Mouse (Mus musculus): ENCODE data around the gene Gm42372. TPM values are rescaled to one million over a fixed set of nuclear protein-coding genes. Genes with fewer than 3 reads are reported as not detected.

Gene Gm42372
- polyA plus RNA-seq (2015; fragmentation: Illumina TruSeq; extraction: RNeasy Lipid Tissue Mini Kit (QIAGEN cat#74804); ENCODE audit: insufficient read depth, low replicate concordance): 3.1 TPM

DNA sequence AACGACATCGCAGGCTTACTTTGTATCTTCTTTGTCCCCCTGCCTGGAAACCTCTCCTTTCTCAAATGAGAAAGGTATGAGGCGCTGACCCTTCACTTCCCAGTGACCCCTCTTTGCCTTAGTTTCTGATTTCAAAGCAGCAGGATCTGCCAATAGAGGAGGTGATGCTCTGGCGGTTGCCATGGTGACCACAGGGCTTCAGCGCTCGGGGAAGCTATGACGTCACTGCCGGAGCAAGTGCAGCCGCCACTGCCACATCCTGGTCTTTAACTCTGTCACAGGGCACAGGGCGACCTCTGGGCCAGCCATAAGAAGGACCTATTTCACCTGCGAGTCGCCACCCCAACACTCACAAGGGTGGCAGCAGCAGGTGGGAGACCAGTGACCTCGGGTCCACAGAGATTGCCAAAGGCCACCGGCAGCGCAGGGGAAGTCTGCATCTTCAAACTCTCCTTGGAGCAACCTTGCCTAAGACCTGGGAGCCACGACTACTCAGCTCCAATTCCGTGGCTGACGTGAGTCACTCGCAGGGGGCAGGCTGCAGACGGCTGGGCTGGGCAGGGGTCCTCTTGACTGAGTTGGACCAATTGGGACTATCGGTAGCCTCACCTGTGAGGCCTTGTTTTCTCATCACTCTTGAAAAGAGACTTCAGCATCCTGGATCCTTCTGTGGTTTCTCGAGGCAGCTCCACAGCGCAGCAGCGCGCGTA is at the start of gene Gm42372:
Gm42372 (plus strand) TSS at position 228 of the 710 bp plus-strand sequence.

DNA sequence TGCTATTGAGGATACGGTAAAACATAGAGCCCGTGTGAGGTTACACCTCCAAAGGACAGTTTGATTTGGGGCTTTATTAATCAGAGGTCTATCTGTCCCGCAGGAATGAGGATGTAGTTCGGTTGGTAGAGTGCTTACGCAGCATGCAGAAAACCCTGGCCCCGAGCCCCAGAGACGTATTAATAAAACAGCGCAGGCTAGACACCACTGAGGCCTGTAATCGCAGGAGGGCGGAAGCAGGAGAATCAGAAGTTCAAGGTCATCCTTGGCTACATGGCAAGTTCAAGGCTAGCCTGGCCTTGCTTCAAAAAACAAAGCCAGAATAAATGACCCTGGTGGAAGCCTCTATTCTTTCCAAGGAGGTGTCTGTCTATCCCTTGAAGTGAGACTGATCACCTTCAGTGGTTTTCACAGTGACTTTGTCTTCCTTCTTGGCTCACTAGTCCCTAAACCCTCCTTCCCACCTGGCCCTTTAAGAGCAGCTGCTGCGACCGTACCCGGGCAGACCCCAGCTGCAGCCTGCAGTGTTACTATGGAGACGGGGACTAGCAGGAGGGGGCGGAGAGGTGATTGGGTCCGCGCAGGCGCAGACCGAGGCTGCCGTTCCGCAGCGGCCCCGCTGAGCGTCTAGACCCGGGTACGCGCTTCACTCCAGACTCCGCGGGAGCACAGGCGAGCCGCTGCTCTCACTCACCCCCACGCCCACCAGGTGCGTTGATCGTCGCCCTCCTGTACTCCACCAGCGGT is 38.7 kb upstream of the Gm42372 start, which contains the start of gene Pnmal2:
Pnmal2 (plus strand) TSS at position 622 of the 747 bp plus-strand sequence.

DNA sequence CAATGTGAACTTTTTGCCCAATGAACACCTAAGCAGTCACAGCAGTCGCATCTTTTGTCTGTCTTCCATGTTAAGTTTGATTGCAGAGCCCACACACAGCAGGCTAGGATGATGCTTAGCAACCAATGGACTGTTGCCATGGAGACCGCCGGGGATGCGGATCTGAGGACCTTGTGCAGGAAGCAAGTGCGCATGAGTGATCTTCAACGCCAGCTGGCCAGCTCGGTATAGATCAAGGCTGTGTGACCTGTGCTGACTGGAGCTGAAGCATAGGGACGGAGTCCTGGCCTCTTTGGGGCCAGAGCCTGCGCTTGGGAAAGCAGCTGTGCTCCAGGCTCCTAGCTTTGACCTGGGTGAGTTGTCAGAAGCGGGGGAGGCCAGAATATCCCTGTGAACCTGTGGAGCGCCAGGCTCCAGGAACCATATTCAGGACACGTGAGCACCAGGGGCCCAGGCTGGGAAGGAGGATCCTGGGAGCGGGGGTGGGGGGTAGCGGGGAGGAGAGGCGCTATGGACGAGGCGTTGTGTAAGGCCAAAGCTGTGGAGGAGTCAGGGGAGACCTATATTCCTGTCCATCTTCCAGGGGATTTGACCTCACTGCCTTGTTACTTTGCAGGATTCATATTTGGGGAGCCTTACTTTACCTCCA is 23.2 kb upstream of the Gm42372 start, which contains the start of gene Pnmal1:
Pnmal1 (plus strand) TSS at position 141 of the 649 bp plus-strand sequence.

GRCm38 (mm10) chr7:16992451-16992807 is 9.5 kb downstream of the Gm42372 start, which contains the start of gene Ccdc8:
Gene Ccdc8 (plus strand): TSS chr7:16992708.

GRCm38 (mm10) chr7:17027588-17028343 is 44.9 kb downstream of the Gm42372 start, which contains the start of gene Ppp5c:
Gene Ppp5c (minus strand): TSS chr7:17027924.

Other genes with a start within 250 kb of the Gm42372 start
- 119 TPM for gene Ap2s1, start 244.7 kb upstream of the Gm42372 start, polyA plus RNA-seq (2015; fragmentation: Illumina TruSeq; extraction: RNeasy Lipid Tissue Mini Kit (QIAGEN cat#74804); ENCODE audit: insufficient read depth, low replicate concordance)
- gene Slc1a5, start 201.7 kb upstream of the Gm42372 start, polyA plus RNA-seq (2015; fragmentation: Illumina TruSeq; extraction: RNeasy Lipid Tissue Mini Kit (QIAGEN cat#74804); ENCODE audit: insufficient read depth, low replicate concordance): 164 TPM
- 59.6 TPM for gene Strn4, start 167.2 kb upstream of the Gm42372 start, polyA plus RNA-seq (2015; fragmentation: Illumina TruSeq; extraction: RNeasy Lipid Tissue Mini Kit (QIAGEN cat#74804); ENCODE audit: insufficient read depth, low replicate concordance)
- gene Fkrp, start 166.4 kb upstream of the Gm42372 start, polyA plus RNA-seq (2015; fragmentation: Illumina TruSeq; extraction: RNeasy Lipid Tissue Mini Kit (QIAGEN cat#74804); ENCODE audit: insufficient read depth, low replicate concordance): 19.8 TPM
- gene Prkd2, start 140.2 kb upstream of the Gm42372 start, polyA plus RNA-seq (2015; fragmentation: Illumina TruSeq; extraction: RNeasy Lipid Tissue Mini Kit (QIAGEN cat#74804); ENCODE audit: insufficient read depth, low replicate concordance): 58.1 TPM
- 2.7 TPM for gene Dact3, start 107.8 kb upstream of the Gm42372 start, polyA plus RNA-seq (2015; fragmentation: Illumina TruSeq; extraction: RNeasy Lipid Tissue Mini Kit (QIAGEN cat#74804); ENCODE audit: insufficient read depth, low replicate concordance)
- gene Gng8, start 91.3 kb upstream of the Gm42372 start, polyA plus RNA-seq (2015; fragmentation: Illumina TruSeq; extraction: RNeasy Lipid Tissue Mini Kit (QIAGEN cat#74804); ENCODE audit: insufficient read depth, low replicate concordance): 2.4 TPM
- 5.6 TPM for gene Ptgir, start 76.6 kb upstream of the Gm42372 start, polyA plus RNA-seq (2015; fragmentation: Illumina TruSeq; extraction: RNeasy Lipid Tissue Mini Kit (QIAGEN cat#74804); ENCODE audit: insufficient read depth, low replicate concordance)
- gene Calm3, start 59.0 kb upstream of the Gm42372 start, polyA plus RNA-seq (2015; fragmentation: Illumina TruSeq; extraction: RNeasy Lipid Tissue Mini Kit (QIAGEN cat#74804); ENCODE audit: insufficient read depth, low replicate concordance): 168 TPM
- gene Pnmal2, start 38.4 kb upstream of the Gm42372 start, polyA plus RNA-seq (2015; fragmentation: Illumina TruSeq; extraction: RNeasy Lipid Tissue Mini Kit (QIAGEN cat#74804); ENCODE audit: insufficient read depth, low replicate concordance): 1.5 TPM
- gene Pnmal1, start 23.4 kb upstream of the Gm42372 start, polyA plus RNA-seq (2015; fragmentation: Illumina TruSeq; extraction: RNeasy Lipid Tissue Mini Kit (QIAGEN cat#74804); ENCODE audit: insufficient read depth, low replicate concordance): not detected
- gene Ccdc8, start 9.6 kb downstream of the Gm42372 start, polyA plus RNA-seq (2015; fragmentation: Illumina TruSeq; extraction: RNeasy Lipid Tissue Mini Kit (QIAGEN cat#74804); ENCODE audit: insufficient read depth, low replicate concordance): 1.6 TPM
- gene Ppp5c, start 44.8 kb downstream of the Gm42372 start, polyA plus RNA-seq (2015; fragmentation: Illumina TruSeq; extraction: RNeasy Lipid Tissue Mini Kit (QIAGEN cat#74804); ENCODE audit: insufficient read depth, low replicate concordance): 82.6 TPM
- 1.0 TPM for gene Hif3a, start 79.3 kb downstream of the Gm42372 start, polyA plus RNA-seq (2015; fragmentation: Illumina TruSeq; extraction: RNeasy Lipid Tissue Mini Kit (QIAGEN cat#74804); ENCODE audit: insufficient read depth, low replicate concordance)
- not detected for gene Psg16, start 91.0 kb downstream of the Gm42372 start, polyA plus RNA-seq (2015; fragmentation: Illumina TruSeq; extraction: RNeasy Lipid Tissue Mini Kit (QIAGEN cat#74804); ENCODE audit: insufficient read depth, low replicate concordance)
- gene Ceacam3, start 167.2 kb downstream of the Gm42372 start, polyA plus RNA-seq (2015; fragmentation: Illumina TruSeq; extraction: RNeasy Lipid Tissue Mini Kit (QIAGEN cat#74804); ENCODE audit: insufficient read depth, low replicate concordance): not detected
- gene Psg29, start 220.4 kb downstream of the Gm42372 start, polyA plus RNA-seq (2015; fragmentation: Illumina TruSeq; extraction: RNeasy Lipid Tissue Mini Kit (QIAGEN cat#74804); ENCODE audit: insufficient read depth, low replicate concordance): not detected